Mouse (Mus musculus): ENCODE measurements at regions not wholly inside any gene's neighbourhood (a gene's known extent, or its start where the extent isn't known, plus 50 kb on each side); places are given as distances from the start of the nearest gene placed in this dataset.

- H3K9me3 ChIP-seq (ENCODE audit: control insufficient read depth, low read length), result no peaks in the 10 kb centered on the region
- ATAC-seq (ENCODE audit: low FRiP score) (no peak), DNase-seq (ENCODE audit: low spot score) (no peak)
- H3K27ac ChIP-seq (ENCODE audit: low read depth, low read length), result no peak overlapping the region
- no peaks in the 10 kb centered on the region for H3K36me3 ChIP-seq (ENCODE audit: control insufficient read depth, insufficient read depth, low read length)
- no peak overlapping the region for H3K4me3 ChIP-seq (ENCODE audit: low read depth, low read length)
- no peak overlapping the region for H3K9ac ChIP-seq (ENCODE audit: low read depth, low read length)
- 0 out of 2 replicates have a peak, but pooled peaks cover 2% of the 10 kb centered on the region for H3K27me3 ChIP-seq (ENCODE audit: control insufficient read depth, insufficient read depth, low read length)
- no peaks in the 10 kb centered on the region for H3K4me1 ChIP-seq (replicated peaks; ENCODE audit: control insufficient read depth, insufficient read depth, low read length)
- H3K4me2 ChIP-seq (replicated peaks; ENCODE audit: low read depth, low read length), result no peak overlapping the region
- 9% methylated on average over 2 of the region's 2 CpGs for WGBS
Measured at GRCm38 (mm10) chr7:115408915-115409314, 629.7 kb downstream of the Sox6 start.

- no peak overlapping the region for H3K27ac ChIP-seq (ENCODE audit: low read depth, low read length)
Measured at GRCm38 (mm10) chr7:115410501-115411230, 627.9 kb downstream of the Sox6 start.

GRCm38 (mm10) chr7:115411456-115411855, 627.1 kb downstream of the Sox6 start:
- Histone ChIP-seq H3K4me3 (ENCODE audit: low read depth, low read length) (no peak overlapping the region), H3K9me3 (ENCODE audit: control insufficient read depth, low read length) (no peaks in the 10 kb centered on the region), H3K36me3 (ENCODE audit: control insufficient read depth, insufficient read depth, low read length) (no peaks in the 10 kb centered on the region), H3K9ac (ENCODE audit: low read depth, low read length) (no peak overlapping the region), H3K4me2 (replicated peaks; ENCODE audit: low read depth, low read length) (no peak overlapping the region), H3K27ac (ENCODE audit: low read depth, low read length) (no peak overlapping the region), H3K4me1 (replicated peaks; ENCODE audit: control insufficient read depth, insufficient read depth, low read length) (peaks cover 3% of the 10 kb centered on the region; the same call in 1 of the 2 replicates), H3K27me3 (ENCODE audit: control insufficient read depth, insufficient read depth, low read length) (0 out of 2 replicates have a peak, but pooled peaks cover 2% of the 10 kb centered on the region)
- no peak for DNase-seq (ENCODE audit: low spot score)
- no peak for ATAC-seq (ENCODE audit: low FRiP score)
- WGBS, result 62% methylated on average over 2 of the region's 2 CpGs

More at GRCm38 (mm10) chr7:115410501-115411230, 627.9 kb downstream of the Sox6 start:
- DNase-seq (ENCODE audit: low spot score), result no peak
- Histone ChIP-seq H3K27me3 (ENCODE audit: control insufficient read depth, insufficient read depth, low read length) (0 out of 2 replicates have a peak, but pooled peaks cover 2% of the 10 kb centered on the region), H3K36me3 (ENCODE audit: control insufficient read depth, insufficient read depth, low read length) (no peaks in the 10 kb centered on the region), H3K4me3 (ENCODE audit: low read depth, low read length) (no peak overlapping the region), H3K4me1 (replicated peaks; ENCODE audit: control insufficient read depth, insufficient read depth, low read length) (peaks cover 3% of the 10 kb centered on the region; the same call in 1 of the 2 replicates), H3K9ac (ENCODE audit: low read depth, low read length) (no peak overlapping the region), H3K4me2 (replicated peaks; ENCODE audit: low read depth, low read length) (no peak overlapping the region), H3K9me3 (ENCODE audit: control insufficient read depth, low read length) (no peaks in the 10 kb centered on the region)
- ATAC-seq (ENCODE audit: low FRiP score), result no peak
- 85% methylated on average over 17 of the region's 17 CpGs for WGBS

- no peak overlapping the region for H3K9ac ChIP-seq (ENCODE audit: low read depth, low read length)
- 0 out of 2 replicates have a peak, but pooled peaks cover 2% of the 10 kb centered on the region for H3K27me3 ChIP-seq (ENCODE audit: control insufficient read depth, insufficient read depth, low read length)
- no peak overlapping the region for H3K4me2 ChIP-seq (replicated peaks; ENCODE audit: low read depth, low read length)
- no peaks in the 10 kb centered on the region for H3K9me3 ChIP-seq (ENCODE audit: control insufficient read depth, low read length)
- H3K4me1 ChIP-seq (replicated peaks; ENCODE audit: control insufficient read depth, insufficient read depth, low read length), result peaks cover 3% of the 10 kb centered on the region; the same call in 1 of the 2 replicates
- H3K27ac ChIP-seq (ENCODE audit: low read depth, low read length), result no peak overlapping the region
- H3K36me3 ChIP-seq (ENCODE audit: control insufficient read depth, insufficient read depth, low read length), result no peaks in the 10 kb centered on the region
- peak; percentile 87 for ATAC-seq (ENCODE audit: low FRiP score)
- 6% methylated on average over 5 of the region's 5 CpGs for WGBS
- peak; percentile 66 for DNase-seq (ENCODE audit: low spot score)
- no peak overlapping the region for H3K4me3 ChIP-seq (ENCODE audit: low read depth, low read length)
Measured at GRCm38 (mm10) chr7:115415147-115415561, 623.4 kb downstream of the Sox6 start.
